Mouse (Mus musculus) heart, postnatal 0 days (tissue): Measurements from ENCODE around the gene Cdh6. TPM values are rescaled to one million over a fixed set of nuclear protein-coding genes. Genes with fewer than 3 reads are reported as not detected.

Experiments used
- ATAC-seq: fragments of 200-750 bp; cut with Nextera tagmentation; 2 replicates; pipeline ENCODE4 v1.8.0; 2017; ENCODE audit warnings: low read depth, moderate number of reproducible peaks, moderate library complexity; ENCODE audit not compliant: insufficient read depth
- DNase-seq: peaks from one replicate; pipeline ENCODE4 v3.0.0-alpha.2; 2016; ENCODE audit warnings: low spot score
- H3K27ac ChIP-seq: fragments of 300-500 bp; sonication (generic); 2 replicates; pipeline ENCODE4 v1.5.1; 2014; ENCODE audit warnings: low read depth, mild to moderate bottlenecking
- H3K27me3 ChIP-seq: fragments of 300-500 bp; sonication (generic); 2 replicates; pipeline ENCODE4 v1.6.1; 2014; ENCODE audit warnings: low read length, mixed read lengths; ENCODE audit not compliant: control insufficient read depth, insufficient read depth
- H3K36me3 ChIP-seq: fragments of 300-500 bp; sonication (generic); replicated peaks from 2 replicates; pipeline ENCODE4 v1.6.1; 2014; ENCODE audit warnings: low read length, mixed read lengths; ENCODE audit not compliant: control insufficient read depth, insufficient read depth
- H3K4me1 ChIP-seq: fragments of 300-500 bp; sonication (generic); 2 replicates; pipeline ENCODE4 v1.6.1; 2014; ENCODE audit warnings: antibody characterized with exemption; ENCODE audit not compliant: control insufficient read depth, insufficient read depth
- H3K4me2 ChIP-seq: fragments of 300-500 bp; sonication (generic); 2 replicates; pipeline ENCODE4 v1.6.1; 2014; ENCODE audit warnings: low read depth, mild to moderate bottlenecking, low read length, moderate library complexity
- H3K4me3 ChIP-seq: fragments of 300-500 bp; sonication (generic); 2 replicates; pipeline ENCODE4 v1.5.1; 2014; ENCODE audit warnings: low read depth, low read length
- H3K9ac ChIP-seq: fragments of 300-500 bp; sonication (generic); replicated peaks from 2 replicates; pipeline ENCODE4 v1.6.1; 2014; ENCODE audit warnings: low read depth, low read length, mixed read lengths
- H3K9me3 ChIP-seq: fragments of 300-500 bp; sonication (generic); replicated peaks from 2 replicates; pipeline ENCODE4 v1.6.1; 2016; ENCODE audit warnings: low read length; ENCODE audit not compliant: control insufficient read depth
- CTCF ChIP-seq: IDR thresholded peaks from 2 replicates; pipeline ENCODE4 v1.5.1; 2016; ENCODE audit warnings: antibody characterized with exemption, control low read depth, low read depth
- EP300 ChIP-seq: IDR thresholded peaks from 2 replicates; pipeline ENCODE4 v1.6.1; 2016; ENCODE audit warnings: antibody characterized with exemption, low read depth
- WGBS: fragments of 180-500 bp; shearing (Covaris S2); extraction: QIAGEN DNeasy Blood & Tissue Kit; methylation state at CpG from one replicate; pipeline ENCODE4 v1.1.7; 2014; 5-methylcytosine and 5-hydroxymethylcytosine counted together
- polyA plus RNA-seq: library from polyadenylated mRNA; unstranded; fragments of >200 nt; fragmentation: Nextera tagmentation; extraction: Ambion mirVana; gene quantifications from 2 replicates; pipeline ENCODE4 v1.2.1, GENCODE M21; 2015
- total RNA-seq: library from RNA; depleted of rRNA; stranded (reverse); fragments of >200 nt; gene quantifications from 2 replicates; pipeline ENCODE4 v1.2.3, GENCODE M21; 2014; ENCODE audit warnings: low replicate concordance

The Cdh6 gene
- total and polyA plus RNA-seq, 2 experiments from 2014 or later, result 0.34 to 0.64 TPM

DNA sequence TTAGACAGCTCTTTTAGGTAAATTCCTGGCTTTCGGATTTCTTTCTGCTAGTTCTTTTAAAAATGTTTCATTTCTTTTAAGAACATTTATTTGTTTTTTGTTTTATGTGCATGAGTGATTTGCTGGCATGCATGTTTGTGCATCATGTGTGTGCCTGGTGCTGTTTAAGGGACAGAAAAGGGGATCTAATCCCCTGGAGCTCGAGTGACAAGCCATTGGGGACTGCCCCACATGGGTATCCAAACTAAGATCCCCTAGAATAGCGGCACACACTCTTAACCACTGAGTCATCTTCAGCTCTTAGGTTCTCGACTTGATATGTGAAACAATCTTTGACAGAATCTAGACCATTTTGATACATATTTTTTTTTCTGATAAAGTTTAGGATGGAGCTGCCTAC is 99.4 kb downstream of the Cdh6 start:
- 67% methylated on average over 4 of the region's 4 CpGs for WGBS
- Histone ChIP-seq H3K27me3 (no peaks in the 10 kb centered on the region), H3K36me3 (no peaks in the 10 kb centered on the region), H3K9me3 (no peaks in the 10 kb centered on the region), H3K4me3 (no peak overlapping the region), H3K4me2 (no peak overlapping the region), H3K4me1 (no peaks in the 10 kb centered on the region), H3K27ac (no peak overlapping the region), H3K9ac (no peak overlapping the region)
- DNase-seq, result no peak
- ATAC-seq, result no peak
- TF ChIP-seq CTCF, result no peak

DNA sequence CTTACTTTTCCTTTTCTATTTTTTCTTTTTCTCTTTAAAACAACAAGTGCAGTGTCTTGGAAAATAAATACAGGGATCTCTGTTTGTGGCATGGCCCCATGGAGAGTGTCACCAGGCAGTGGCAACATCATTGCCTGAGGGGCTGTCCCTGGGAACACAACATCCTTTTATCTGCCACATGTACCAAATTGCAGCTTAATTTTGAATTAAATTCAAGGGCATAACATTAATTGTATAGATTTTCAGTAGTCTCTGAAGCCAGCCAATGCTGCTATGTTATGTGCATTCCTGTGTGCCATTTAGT is 105.3 kb downstream of the Cdh6 start:
- Histone ChIP-seq H3K4me3 (no peak overlapping the region), H3K4me1 (no peaks in the 10 kb centered on the region), H3K27ac (no peak overlapping the region), H3K9me3 (no peaks in the 10 kb centered on the region), H3K9ac (no peak overlapping the region), H3K27me3 (no peaks in the 10 kb centered on the region), H3K36me3 (no peaks in the 10 kb centered on the region), H3K4me2 (peak overlapping the region; percentile 67)
- ATAC-seq (no peak), DNase-seq (no peak)
- no peak for TF ChIP-seq CTCF
- no peak for TF ChIP-seq EP300

- H3K36me3 ChIP-seq, result no peaks in the 10 kb centered on the region
- ATAC-seq, result no peak
- H3K9ac ChIP-seq, result peak overlapping the region; percentile 38
- no peak overlapping the region for H3K27ac ChIP-seq
- TF ChIP-seq EP300 (no peak), CTCF (no peak)
- H3K4me3 ChIP-seq, result peak overlapping the region; percentile 39
- no peaks in the 10 kb centered on the region for H3K4me1 ChIP-seq
- 30% methylated on average over 20 of the region's 20 CpGs for WGBS
- no peaks in the 10 kb centered on the region for H3K9me3 ChIP-seq
- H3K4me2 ChIP-seq, result peak overlapping the region; percentile 67
- DNase-seq, result no peak
- no peaks in the 10 kb centered on the region for H3K27me3 ChIP-seq
Measured at GRCm38 (mm10) chr15:13067429-13068212, 105.9 kb downstream of the Cdh6 start.

DNA sequence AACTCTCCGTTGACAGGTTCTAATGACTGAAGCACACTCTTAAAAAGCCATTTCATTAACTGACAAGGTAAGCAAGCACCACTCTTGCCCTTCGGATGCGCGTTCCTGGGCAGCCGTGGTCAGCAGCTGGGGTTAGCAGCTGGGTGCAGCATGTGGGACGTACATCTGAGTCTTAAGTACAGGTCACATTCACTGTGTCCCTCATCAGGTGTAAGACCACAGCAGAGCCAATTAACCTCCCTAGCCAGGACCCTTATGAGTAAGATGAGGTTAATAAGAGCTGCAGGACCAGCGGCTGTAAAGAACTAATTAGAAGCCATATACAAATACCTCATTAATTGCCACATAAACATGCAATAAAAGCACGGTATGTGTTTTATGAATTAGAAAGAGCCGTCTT is 106.7 kb downstream of the Cdh6 start:
- H3K9ac ChIP-seq, result no peak overlapping the region
- WGBS, result 75% methylated on average over 9 of the region's 9 CpGs
- H3K27ac ChIP-seq, result no peak overlapping the region
- H3K4me2 ChIP-seq, result 0 out of 2 replicates have a peak overlapping the region, but pooled peaks have one; percentile 67
- no peak for ATAC-seq
- TF ChIP-seq EP300 (no peak), CTCF (no peak)
- no peaks in the 10 kb centered on the region for H3K27me3 ChIP-seq
- no peaks in the 10 kb centered on the region for H3K9me3 ChIP-seq
- no peak for DNase-seq
- no peaks in the 10 kb centered on the region for H3K36me3 ChIP-seq
- H3K4me3 ChIP-seq, result no peak overlapping the region
- H3K4me1 ChIP-seq, result no peaks in the 10 kb centered on the region

DNA sequence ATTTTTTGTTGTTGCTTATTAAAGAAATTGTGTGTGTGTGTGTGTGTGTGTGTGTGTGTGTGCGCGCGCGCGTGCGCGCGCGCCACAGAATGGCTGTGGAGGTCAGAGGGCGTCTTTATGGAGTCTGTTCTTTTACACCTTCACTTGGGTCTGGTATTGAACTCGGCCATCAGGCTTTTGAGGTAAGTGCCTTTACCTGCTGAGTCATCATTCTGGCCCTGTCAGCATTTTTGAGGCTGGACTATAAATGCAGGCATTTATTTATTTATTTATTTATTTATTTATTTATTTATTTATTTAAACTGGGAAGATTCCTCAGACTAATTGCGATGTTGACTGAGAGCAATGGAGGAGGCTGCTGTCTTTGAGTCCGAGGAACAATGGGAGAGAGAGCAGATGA is 109.8 kb downstream of the Cdh6 start:
- no peak for DNase-seq
- TF ChIP-seq EP300, result no peak
- TF ChIP-seq CTCF, result no peak
- Histone ChIP-seq H3K9me3 (no peaks in the 10 kb centered on the region), H3K27ac (no peak overlapping the region), H3K4me1 (no peaks in the 10 kb centered on the region), H3K4me3 (no peak overlapping the region), H3K9ac (no peak overlapping the region), H3K4me2 (no peak overlapping the region), H3K36me3 (no peaks in the 10 kb centered on the region), H3K27me3 (no peaks in the 10 kb centered on the region)
- ATAC-seq, result no peak
- 93% methylated on average over 13 of the region's 13 CpGs for WGBS

DNA sequence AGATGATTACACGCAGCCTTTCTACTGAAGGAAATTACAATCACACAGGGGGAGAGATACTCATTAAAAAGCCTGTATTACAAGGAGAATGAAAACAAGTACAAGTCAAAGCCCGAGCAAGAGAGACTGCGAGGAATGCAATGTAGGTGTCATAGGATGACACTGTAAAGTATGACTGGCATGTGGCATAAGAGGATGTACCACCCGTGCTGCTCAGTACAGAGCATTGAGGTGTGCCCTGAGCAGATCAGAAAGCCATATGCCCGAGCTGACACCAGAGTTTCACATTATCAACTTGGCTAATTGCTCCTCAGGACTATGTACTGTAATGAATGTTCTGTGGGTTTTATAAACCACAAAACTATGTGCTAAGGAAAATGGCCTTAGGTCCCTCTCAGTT is 115.7 kb downstream of the Cdh6 start:
- no peak for DNase-seq
- H3K36me3 ChIP-seq, result no peaks in the 10 kb centered on the region
- WGBS, result 60% methylated on average over 5 of the region's 5 CpGs
- no peaks in the 10 kb centered on the region for H3K9me3 ChIP-seq
- H3K27ac ChIP-seq, result no peak overlapping the region
- H3K4me1 ChIP-seq, result no peaks in the 10 kb centered on the region
- H3K9ac ChIP-seq, result no peak overlapping the region
- no peak for ATAC-seq
- no peak overlapping the region for H3K4me3 ChIP-seq
- H3K4me2 ChIP-seq, result no peak overlapping the region
- TF ChIP-seq CTCF (no peak), EP300 (no peak)
- no peaks in the 10 kb centered on the region for H3K27me3 ChIP-seq
